Mouse (Mus musculus): ENCODE data around the gene Tmem131l. TPM values are rescaled to one million over a fixed set of nuclear protein-coding genes. Genes with fewer than 3 reads are reported as not detected.

Tmem131l gene
- total and polyA plus RNA-seq, 3 experiments = 9.6 to 39.6 TPM; not detected in 1

DNA sequence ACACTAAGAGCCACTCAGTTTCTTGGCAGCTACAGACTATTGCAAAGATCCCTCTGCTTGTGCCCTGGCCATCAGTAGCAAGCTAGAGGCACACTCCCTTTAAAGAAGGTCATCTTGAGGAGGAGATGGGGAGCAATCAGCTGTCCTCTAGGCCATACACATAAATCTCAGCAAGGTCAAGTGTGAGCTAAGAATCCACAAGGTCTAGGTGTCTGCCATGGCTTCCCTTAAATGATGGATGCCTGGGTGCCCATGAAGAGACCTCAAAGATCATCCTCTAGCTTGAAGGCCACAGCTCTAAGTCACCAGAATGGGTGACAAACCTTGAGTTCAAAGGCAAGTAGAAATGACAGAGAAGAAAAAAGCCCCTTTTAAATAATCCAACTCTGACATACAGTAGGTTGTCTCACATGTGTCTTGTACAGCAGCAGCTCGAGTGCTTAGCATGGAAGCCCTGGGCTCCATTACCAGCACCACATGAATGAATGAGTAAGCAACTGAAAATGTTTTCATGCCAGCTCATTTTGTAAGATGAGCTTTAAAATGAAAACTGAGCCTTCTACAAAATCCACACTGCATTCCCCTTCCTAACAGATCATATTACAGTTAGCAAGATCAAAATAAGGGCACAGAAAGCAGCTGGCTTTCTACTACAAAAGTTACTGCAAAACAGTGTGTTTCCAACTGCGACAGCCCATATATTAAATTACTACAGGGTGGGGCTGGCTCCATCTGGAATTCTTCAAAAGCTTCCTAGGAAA is 35.5 kb downstream of the Tmem131l start:
- Histone ChIP-seq H3K79me2 (ENCODE audit: control insufficient read depth, insufficient read depth, low read length, poor library complexity) (0 out of 2 replicates have a peak, but pooled peaks cover 2% of the 10 kb centered on the region), H3K4me1 (ENCODE audit: control insufficient read depth in 1 of 2, insufficient read depth in 2 of 2, low read length in 2 of 2) (0 out of 4 replicates have a peak, but pooled peaks cover 0 to 11% of the 10 kb centered on the region in 2 experiments), H3K27me3 (ENCODE audit: control insufficient read depth in 1 of 2, insufficient read depth in 2 of 2, low read length in 2 of 2) (no peaks in the 10 kb centered on the region), H3K4me3 (ENCODE audit: control insufficient read depth in 1 of 2, insufficient read depth in 1 of 2, low read depth in 2 of 2, low read length in 2 of 2) (no peak overlapping the region), H3K9ac (ENCODE audit: control insufficient read depth, low read depth, low read length, poor library complexity, severe bottlenecking) (no peak overlapping the region), H3K36me3 (ENCODE audit: control insufficient read depth in 1 of 2, insufficient read depth in 2 of 2, low read length in 2 of 2) (peaks cover 0 to 17% of the 10 kb centered on the region in 2 experiments), H3K9me3 (replicated peaks; ENCODE audit: insufficient read depth, low read length) (no peaks in the 10 kb centered on the region), H3K27ac (ENCODE audit: control insufficient read depth, low read depth, low read length) (no peak overlapping the region)
- TF ChIP-seq RAD21 (IDR thresholded peaks at IDR 0.05; ENCODE audit: low read depth, low read length) (no peak), NELFE (IDR thresholded peaks at IDR 0.05; ENCODE audit: low read depth, low read length) (no peak), MEF2A (IDR thresholded peaks at IDR 0.05; ENCODE audit: extremely low read depth, insufficient replicate concordance, low read depth, low read length, poor library complexity, severe bottlenecking) (no peak), KAT2A (conservative IDR thresholded peaks at IDR 0.05; ENCODE audit: low read depth, low read length) (no peak), CHD1 (IDR thresholded peaks at IDR 0.05; ENCODE audit: low read depth, low read length) (no peak), ZMIZ1 (IDR thresholded peaks at IDR 0.05; ENCODE audit: low read depth, low read length) (no peak), CTCF (IDR thresholded peaks at IDR 0.05 in 2 of 3, conservative IDR thresholded peaks at IDR 0.05 in 1 of 3; ENCODE audit: control insufficient read depth in 1 of 3, insufficient read depth in 1 of 3, low read depth in 2 of 3, low read length in 3 of 3, poor library complexity in 1 of 3, severe bottlenecking in 1 of 3) (no peak), MAZ (IDR thresholded peaks at IDR 0.05; ENCODE audit: low read depth, low read length) (no peak), USF2 (IDR thresholded peaks at IDR 0.05; ENCODE audit: borderline replicate concordance in 1 of 2, insufficient read depth in 1 of 2, low read depth in 1 of 2, low read length in 2 of 2) (no peak), JUND (IDR thresholded peaks at IDR 0.05; ENCODE audit: low read depth, low read length) (no peak), BHLHE40 (IDR thresholded peaks at IDR 0.05; ENCODE audit: borderline replicate concordance, low read depth, low read length) (no peak), USF1 (IDR thresholded peaks at IDR 0.05; ENCODE audit: low read depth, low read length) (no peak), MAFK (IDR thresholded peaks at IDR 0.05; ENCODE audit: borderline replicate concordance, low read depth, low read length) (no peak), ZNF384 (IDR thresholded peaks at IDR 0.05; ENCODE audit: low read depth, low read length) (no peak), TAL1 (IDR thresholded peaks at IDR 0.05; ENCODE audit: low read length) (no peak), MYC (IDR thresholded peaks at IDR 0.05; ENCODE audit: low read depth, low read length) (no peak), ELF1 (IDR thresholded peaks at IDR 0.05; ENCODE audit: low read depth, low read length) (no peak), GATA1 (IDR thresholded peaks at IDR 0.05; ENCODE audit: low read depth, low read length) (no peak), EP300 (IDR thresholded peaks at IDR 0.05; ENCODE audit: low read depth in 1 of 2, low read length in 2 of 2) (no peak)
- DNase-seq (ENCODE audit: low read depth, low spot score) = no peak

Data from MEL (cell line).